Mouse (Mus musculus) intestine, embryonic 14.5 days (tissue): Measurements from ENCODE around the gene Gse1. TPM values are rescaled to one million over a fixed set of nuclear protein-coding genes. Genes with fewer than 3 reads are reported as not detected.

ENCODE experiments used
- ATAC-seq: fragments of 200-750 bp; cut with Nextera tagmentation; replicated peaks from 2 replicates; pipeline ENCODE4 v1.8.0; 2017; ENCODE audit warnings: low read depth, moderate number of reproducible peaks, moderate TSS enrichment, moderate library complexity; ENCODE audit not compliant: low FRiP score, low TSS enrichment
- DNase-seq: peaks from one replicate; pipeline ENCODE4 v3.0.0-alpha.2; 2018; ENCODE audit warnings: low spot score
- H3K27ac ChIP-seq: fragments of 300-500 bp; sonication (generic); 2 replicates; pipeline ENCODE4 v1.5.1; 2014; ENCODE audit warnings: low read depth, mild to moderate bottlenecking, control low read depth
- H3K27me3 ChIP-seq: fragments of 300-500 bp; sonication (generic); replicated peaks from 2 replicates; pipeline ENCODE4 v1.6.1; 2014; ENCODE audit warnings: low read length, control low read depth; ENCODE audit not compliant: control insufficient read depth, insufficient read depth
- H3K36me3 ChIP-seq: fragments of 300-500 bp; sonication (generic); 2 replicates; pipeline ENCODE4 v1.6.1; 2014; ENCODE audit warnings: low read length, control low read depth; ENCODE audit not compliant: control insufficient read depth, insufficient read depth
- H3K4me1 ChIP-seq: fragments of 300-500 bp; sonication (generic); replicated peaks from 2 replicates; pipeline ENCODE4 v1.6.1; 2014; ENCODE audit warnings: low read length, control low read depth, mixed read lengths; ENCODE audit not compliant: control insufficient read depth, insufficient read depth
- H3K4me2 ChIP-seq: fragments of 300-500 bp; sonication (generic); 2 replicates; pipeline ENCODE4 v1.6.1; 2014; ENCODE audit warnings: low read length
- H3K4me3 ChIP-seq: fragments of 300-500 bp; sonication (generic); 2 replicates; pipeline ENCODE4 v1.5.1; 2014; ENCODE audit warnings: low read depth, low read length, control low read depth, mixed read lengths
- H3K9ac ChIP-seq: fragments of 300-500 bp; sonication (generic); 2 replicates; pipeline ENCODE4 v1.6.1; 2014; ENCODE audit warnings: mild to moderate bottlenecking, low read length
- H3K9me3 ChIP-seq: fragments of 300-500 bp; sonication (generic); 2 replicates; pipeline ENCODE4 v1.6.1; 2016; ENCODE audit warnings: low read length, control low read depth; ENCODE audit not compliant: control insufficient read depth
- WGBS: fragments of 180-500 bp; shearing (Covaris S2); extraction: QIAGEN DNeasy Blood & Tissue Kit; methylation state at CpG from one replicate; pipeline ENCODE4 v1.1.7; 2014; 5-methylcytosine and 5-hydroxymethylcytosine counted together
- polyA plus RNA-seq: library from polyadenylated mRNA; unstranded; fragments of >200 nt; fragmentation: Nextera tagmentation; extraction: Ambion mirVana; gene quantifications from 2 replicates; pipeline ENCODE4 v1.2.1, GENCODE M21; 2014

Gse1 gene
- polyA plus RNA-seq, 1 experiment from 2014 or later: 13.3 TPM

- Histone ChIP-seq H3K4me1 (peaks cover 57% of the 10 kb centered on the region), H3K9ac (no peak overlapping the region), H3K36me3 (no peaks in the 10 kb centered on the region), H3K4me2 (no peak overlapping the region), H3K4me3 (no peak overlapping the region), H3K27me3 (no peaks in the 10 kb centered on the region), H3K9me3 (no peaks in the 10 kb centered on the region), H3K27ac (peak overlapping the region; percentile 43; the same call in 1 of the 2 replicates)
- no peak for ATAC-seq
- no peak for DNase-seq
- WGBS: 48% methylated on average over 11 of the region's 11 CpGs
Measured at GRCm38 (mm10) chr8:120517666-120518410, 289.6 kb downstream of the Gse1 start.

- Histone ChIP-seq H3K27me3 (no peaks in the 10 kb centered on the region), H3K9ac (no peak overlapping the region), H3K4me2 (no peak overlapping the region), H3K4me1 (peaks cover 60% of the 10 kb centered on the region), H3K4me3 (no peak overlapping the region), H3K9me3 (no peaks in the 10 kb centered on the region), H3K36me3 (no peaks in the 10 kb centered on the region), H3K27ac (no peak overlapping the region)
- no peak for DNase-seq
- 74% methylated on average over 14 of the region's 14 CpGs for WGBS
- 0 out of 2 replicates have a peak, but pooled peaks have one; percentile 21 for ATAC-seq
Measured at GRCm38 (mm10) chr8:120518736-120519534, 290.7 kb downstream of the Gse1 start.

GRCm38 (mm10) chr8:120520287-120520686 lies 292.0 kb downstream of the Gse1 start:
- ATAC-seq (no peak), DNase-seq (no peak)
- WGBS: 68% methylated on average over 15 of the region's 15 CpGs
- H3K4me3 ChIP-seq: no peak overlapping the region
- H3K36me3 ChIP-seq: no peaks in the 10 kb centered on the region
- no peaks in the 10 kb centered on the region for H3K27me3 ChIP-seq
- no peaks in the 10 kb centered on the region for H3K9me3 ChIP-seq
- no peak overlapping the region for H3K9ac ChIP-seq
- H3K4me2 ChIP-seq: no peak overlapping the region
- 0 out of 2 replicates have a peak overlapping the region, but pooled peaks have one; percentile 23 for H3K27ac ChIP-seq
- H3K4me1 ChIP-seq: peaks cover 60% of the 10 kb centered on the region

GRCm38 (mm10) chr8:120520707-120521590 lies 292.7 kb downstream of the Gse1 start:
- DNase-seq: no peak
- H3K27me3 ChIP-seq: no peaks in the 10 kb centered on the region
- H3K4me2 ChIP-seq: 0 out of 2 replicates have a peak overlapping the region, but pooled peaks have one; percentile 2
- H3K36me3 ChIP-seq: no peaks in the 10 kb centered on the region
- no peaks in the 10 kb centered on the region for H3K9me3 ChIP-seq
- 27% methylated on average over 20 of the region's 20 CpGs for WGBS
- peak; percentile 56 for ATAC-seq
- H3K9ac ChIP-seq: no peak overlapping the region
- peak overlapping the region; percentile 27; the same call in 1 of the 2 replicates for H3K27ac ChIP-seq
- peaks cover 64% of the 10 kb centered on the region for H3K4me1 ChIP-seq
- H3K4me3 ChIP-seq: no peak overlapping the region

GRCm38 (mm10) chr8:120521591-120521965 lies 293.3 kb downstream of the Gse1 start:
- Histone ChIP-seq H3K9ac (no peak overlapping the region), H3K36me3 (no peaks in the 10 kb centered on the region), H3K4me3 (no peak overlapping the region), H3K9me3 (no peaks in the 10 kb centered on the region), H3K27me3 (no peaks in the 10 kb centered on the region), H3K27ac (peak overlapping the region; percentile 27; the same call in 1 of the 2 replicates), H3K4me2 (no peak overlapping the region), H3K4me1 (peaks cover 64% of the 10 kb centered on the region)
- WGBS: 73% methylated on average over 7 of the region's 7 CpGs
- ATAC-seq (no peak), DNase-seq (no peak)

GRCm38 (mm10) chr8:120523641-120524040 lies 295.4 kb downstream of the Gse1 start:
- no peak overlapping the region for H3K4me2 ChIP-seq
- H3K27ac ChIP-seq: no peak overlapping the region
- no peaks in the 10 kb centered on the region for H3K36me3 ChIP-seq
- no peaks in the 10 kb centered on the region for H3K27me3 ChIP-seq
- no peak overlapping the region for H3K9ac ChIP-seq
- DNase-seq (no peak), ATAC-seq (no peak)
- no peak overlapping the region for H3K4me3 ChIP-seq
- 67% methylated on average over 7 of the region's 7 CpGs for WGBS
- no peaks in the 10 kb centered on the region for H3K9me3 ChIP-seq
- peaks cover 49% of the 10 kb centered on the region for H3K4me1 ChIP-seq

GRCm38 (mm10) chr8:120525135-120525534 lies 296.9 kb downstream of the Gse1 start:
- ATAC-seq (no peak), DNase-seq (no peak)
- Histone ChIP-seq H3K27me3 (no peaks in the 10 kb centered on the region), H3K4me3 (no peak overlapping the region), H3K36me3 (no peaks in the 10 kb centered on the region), H3K4me2 (no peak overlapping the region), H3K27ac (no peak overlapping the region), H3K9me3 (no peaks in the 10 kb centered on the region), H3K9ac (no peak overlapping the region), H3K4me1 (peaks cover 50% of the 10 kb centered on the region)
- WGBS: 60% methylated on average over 1 of the region's 1 CpGs

- no peak for DNase-seq
- Histone ChIP-seq H3K9ac (no peak overlapping the region), H3K4me1 (peaks cover 43% of the 10 kb centered on the region)
Measured at GRCm38 (mm10) chr8:120525832-120526231, 297.6 kb downstream of the Gse1 start.

More at GRCm38 (mm10) chr8:120525832-120526231, 297.6 kb downstream of the Gse1 start:
- H3K4me3 ChIP-seq: no peak overlapping the region
- H3K9me3 ChIP-seq: no peaks in the 10 kb centered on the region
- peak; percentile 34 for ATAC-seq
- H3K27ac ChIP-seq: no peak overlapping the region
- H3K4me2 ChIP-seq: no peak overlapping the region
- H3K27me3 ChIP-seq: no peaks in the 10 kb centered on the region
- WGBS: 31% methylated on average over 6 of the region's 6 CpGs
- no peaks in the 10 kb centered on the region for H3K36me3 ChIP-seq
